Mouse (Mus musculus) megakaryocyte, embryonic 14.5 days (primary cell): ENCODE data around the gene Frem2.

Source experiments
- FLI1 ChIP-seq: IDR thresholded peaks from 2 replicates; pipeline ENCODE4 v1.6.1; 2012; ENCODE audit warnings: low read length, inconsistent platforms, mixed read lengths
- GATA1 ChIP-seq: IDR thresholded peaks from 3 replicates; pipeline ENCODE4 v1.6.1; 2012; ENCODE audit warnings: mixed read lengths, low read length, inconsistent platforms, borderline replicate concordance

DNA sequence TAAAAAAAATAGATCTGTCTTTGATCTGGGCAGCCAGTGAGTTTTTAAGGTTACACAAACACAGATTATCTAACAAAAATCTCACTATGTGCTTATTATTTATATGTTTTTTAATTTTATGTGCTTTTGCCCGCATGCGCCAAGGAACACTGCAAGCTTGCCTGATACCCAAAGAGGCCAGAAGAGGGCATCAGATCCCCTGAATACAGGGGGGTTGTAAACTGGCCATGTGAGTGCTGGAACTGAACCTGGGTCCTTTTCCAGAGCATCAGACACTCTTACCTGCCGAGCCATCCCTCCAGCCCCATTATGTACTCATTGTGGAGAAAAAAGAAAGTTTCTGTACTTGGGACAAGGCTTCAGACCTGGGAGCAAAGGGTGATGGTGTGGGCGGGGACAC, 8.3 kb downstream of the Frem2 start:
- TF ChIP-seq GATA1 = no peak
- no peak for TF ChIP-seq FLI1
